Mouse (Mus musculus) inflammation-experienced regulatory T-cells, adult 6 months (primary cell): Measurements from ENCODE around the gene Lrpap1. TPM values are rescaled to one million over a fixed set of nuclear protein-coding genes. Genes with fewer than 3 reads are reported as not detected.
A peak's percentile ranks its signal among the peaks of the same experiment; 100 is the strongest.

Experiments
- ATAC-seq: one replicate; pipeline ENCODE4 v1.8.0; 2017
- polyA plus RNA-seq, 3 experiments: library from polyadenylated mRNA; unstranded; fragments of 100-300 nt; shearing (Covaris generic); gene quantifications; one replicate each; pipeline ENCODE4 v1.2.1; 2017

Lrpap1 gene
- 100 to 1,000 TPM; 101 to 114 (median 110) TPM for polyA plus RNA-seq

DNA sequence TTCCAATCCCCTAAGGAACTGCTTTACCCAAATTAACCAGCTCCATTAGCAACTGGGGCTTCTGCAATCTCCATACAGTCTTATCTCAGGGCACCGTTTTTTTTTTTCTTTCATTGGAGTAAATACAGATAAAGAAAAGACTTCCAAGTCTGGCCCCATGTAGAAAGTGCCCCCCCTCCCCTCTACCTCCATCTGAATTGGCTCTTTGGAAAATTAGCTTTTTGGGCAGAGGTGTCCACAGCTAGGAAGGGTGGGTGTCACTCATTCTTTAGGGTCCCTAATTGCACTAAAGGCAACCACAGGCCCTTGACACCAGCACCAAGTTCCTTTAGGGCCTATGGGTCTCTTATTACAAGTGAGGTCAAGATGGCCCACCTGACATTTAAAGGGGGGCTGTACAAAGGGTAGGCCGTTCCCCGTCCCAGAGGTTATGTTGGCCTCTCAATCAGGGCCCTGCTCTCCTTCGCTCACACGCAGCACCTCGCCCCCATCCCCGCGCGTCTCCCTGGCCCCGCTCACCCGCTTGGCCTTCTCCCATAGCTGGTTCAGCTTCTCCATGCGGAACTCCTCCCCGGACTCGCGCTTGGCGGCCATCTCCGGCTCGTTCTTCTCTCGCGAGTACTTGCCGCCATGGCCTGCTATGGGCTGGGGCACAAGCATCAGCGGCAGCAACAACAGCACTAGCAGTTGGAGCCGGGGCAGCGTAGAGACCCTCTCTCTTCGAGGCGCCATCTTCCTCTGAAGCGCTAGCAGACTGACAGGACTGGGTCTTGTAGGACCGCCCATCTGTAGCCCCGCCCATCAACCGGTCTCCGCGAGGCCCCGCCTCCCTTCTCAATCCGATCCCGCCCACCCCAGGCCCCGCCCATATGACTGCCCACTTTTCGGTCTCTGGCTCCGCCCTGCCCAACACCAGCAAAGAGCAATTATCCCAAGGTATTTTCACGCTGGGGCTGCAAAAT lies at the start of gene Lrpap1:
Lrpap1 (minus strand) TSS at position 807 of the 962 bp plus-strand sequence.
- peak; percentile 97 for ATAC-seq

DNA sequence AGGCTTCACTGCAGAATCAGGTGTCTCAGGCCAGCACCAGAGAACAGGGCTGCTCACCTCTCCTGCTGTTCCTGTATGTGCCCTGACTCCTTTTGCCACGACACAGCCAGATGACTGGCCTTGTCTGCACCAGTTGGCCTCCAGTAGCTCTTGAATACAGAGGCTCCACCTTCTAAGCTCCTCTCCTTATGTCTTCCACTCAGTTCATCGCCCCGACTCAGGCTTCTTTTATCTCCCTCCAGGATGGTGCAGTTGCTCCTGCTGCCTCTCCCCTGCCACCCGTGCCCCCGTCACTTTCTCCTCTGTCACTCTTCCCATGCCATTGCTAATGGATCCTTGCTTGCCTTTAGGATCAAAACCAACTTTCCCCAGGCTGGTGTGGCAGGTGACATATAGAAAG lies 44.4 kb upstream of the Lrpap1 start:
- ATAC-seq: no peak

GRCm38 (mm10) chr5:35149526-35149925 lies 44.0 kb upstream of the Lrpap1 start:
- no peak for ATAC-seq

DNA sequence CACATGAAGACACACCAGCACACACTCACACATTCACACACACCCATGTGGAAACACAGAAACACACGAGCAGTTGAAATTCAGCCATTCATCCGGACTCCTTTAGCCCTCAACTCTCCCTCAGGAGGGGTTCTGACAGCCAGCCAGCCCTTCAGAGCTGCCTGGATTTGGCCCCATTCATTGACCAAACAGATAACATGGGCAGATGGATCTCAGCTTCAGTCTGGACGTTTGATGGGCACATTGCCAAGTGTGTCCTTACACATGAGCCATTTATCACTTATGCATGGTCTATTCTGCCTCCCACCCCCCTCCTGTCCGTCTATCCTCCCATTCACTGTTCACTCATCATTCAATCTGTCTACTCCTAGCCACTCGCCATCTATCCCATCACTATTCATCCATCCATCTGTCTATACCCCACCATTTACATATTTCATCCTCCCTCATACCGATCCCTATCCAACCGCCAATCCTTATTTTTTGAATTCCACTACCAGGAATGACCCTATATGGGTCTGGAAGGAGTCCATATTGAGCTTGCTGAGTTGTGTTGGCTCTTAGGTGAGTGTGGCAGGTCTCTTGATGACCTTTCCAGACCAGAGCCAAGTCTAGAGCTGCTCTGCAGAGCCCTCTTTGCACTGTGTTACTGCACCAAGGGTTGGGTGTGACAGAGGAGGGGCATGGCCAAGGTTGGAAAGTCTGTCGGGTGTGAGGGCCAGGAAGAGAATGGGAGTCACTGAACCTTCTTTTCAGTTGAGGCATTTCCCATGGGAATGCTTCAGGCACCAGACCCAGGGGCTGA lies 42.6 kb upstream of the Lrpap1 start:
- no peak for ATAC-seq

DNA sequence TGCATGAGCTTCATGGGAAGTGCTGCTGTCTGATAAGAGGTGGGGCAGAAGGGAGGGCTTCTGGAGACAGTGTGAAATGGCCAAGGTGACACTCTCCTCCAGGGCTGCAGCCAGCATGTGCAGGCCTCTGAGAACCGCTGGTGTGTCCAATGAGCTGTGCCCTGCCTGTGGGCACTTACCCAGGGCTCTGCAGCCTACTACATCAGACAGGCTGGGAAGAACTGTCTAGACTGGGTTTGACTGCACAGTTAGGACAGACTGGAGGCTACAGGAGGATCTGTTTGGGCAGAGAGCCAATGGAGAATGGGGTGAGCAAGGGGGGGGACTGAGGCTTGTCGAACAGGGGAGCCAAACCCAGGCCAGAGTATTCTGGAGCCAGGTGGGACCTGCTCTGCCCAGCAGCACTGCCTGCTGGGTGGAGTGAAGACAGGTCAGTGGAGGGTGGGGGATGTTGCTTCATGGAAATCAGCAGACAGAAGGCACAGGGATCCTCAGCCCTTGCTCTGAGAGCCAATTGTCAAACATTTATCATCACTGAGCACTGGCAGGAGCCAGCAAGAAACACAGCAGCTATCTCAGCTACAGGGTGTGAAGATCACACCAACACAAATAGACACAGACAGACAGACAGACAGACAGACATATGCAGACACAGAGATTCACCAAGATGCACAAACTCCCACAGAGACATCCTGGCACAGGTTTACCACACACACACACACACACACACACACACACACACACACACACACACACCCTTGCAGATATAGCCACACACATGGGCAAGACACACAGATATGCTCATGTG lies 41.8 kb upstream of the Lrpap1 start:
- no peak for ATAC-seq

DNA sequence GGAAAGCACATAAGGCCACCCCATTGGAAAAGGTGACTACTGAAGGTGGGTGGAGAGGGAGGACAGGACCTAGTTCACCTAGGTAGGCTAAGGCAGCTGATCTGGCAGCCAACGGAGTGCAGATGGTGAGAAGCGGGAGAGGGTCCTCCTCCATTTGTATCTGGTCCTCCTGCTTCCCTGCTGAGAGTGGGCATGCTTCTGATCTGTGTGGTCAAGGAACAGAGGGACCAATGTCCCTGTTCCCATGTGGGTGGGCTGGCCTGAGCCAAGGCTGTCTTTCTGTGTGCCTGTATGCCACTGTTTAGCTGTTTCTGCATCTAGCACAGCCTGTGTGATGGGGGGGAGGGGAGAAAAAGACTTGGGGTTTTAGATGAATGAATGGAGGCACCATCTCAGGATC lies 41.2 kb upstream of the Lrpap1 start:
- no peak for ATAC-seq

DNA sequence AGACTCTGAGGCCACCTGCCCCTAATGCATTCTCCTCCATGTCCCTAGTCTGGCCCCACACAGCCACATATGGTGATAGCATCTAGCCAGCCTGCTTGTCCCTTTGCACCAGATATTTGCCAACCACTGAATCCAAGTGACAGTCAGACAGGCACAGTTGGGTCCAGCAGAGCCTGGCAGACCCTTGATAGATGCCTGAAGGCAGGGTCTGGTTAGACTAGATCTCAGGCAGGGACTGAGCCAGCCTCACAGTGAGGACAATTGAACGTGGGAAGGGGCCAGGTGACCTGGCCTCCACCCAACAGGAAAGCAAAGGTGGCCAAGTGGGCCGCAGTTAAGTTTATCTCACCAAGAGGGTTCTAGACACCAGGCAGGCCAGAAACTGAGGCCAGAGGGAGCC lies 39.1 kb upstream of the Lrpap1 start:
- ATAC-seq: no peak

DNA sequence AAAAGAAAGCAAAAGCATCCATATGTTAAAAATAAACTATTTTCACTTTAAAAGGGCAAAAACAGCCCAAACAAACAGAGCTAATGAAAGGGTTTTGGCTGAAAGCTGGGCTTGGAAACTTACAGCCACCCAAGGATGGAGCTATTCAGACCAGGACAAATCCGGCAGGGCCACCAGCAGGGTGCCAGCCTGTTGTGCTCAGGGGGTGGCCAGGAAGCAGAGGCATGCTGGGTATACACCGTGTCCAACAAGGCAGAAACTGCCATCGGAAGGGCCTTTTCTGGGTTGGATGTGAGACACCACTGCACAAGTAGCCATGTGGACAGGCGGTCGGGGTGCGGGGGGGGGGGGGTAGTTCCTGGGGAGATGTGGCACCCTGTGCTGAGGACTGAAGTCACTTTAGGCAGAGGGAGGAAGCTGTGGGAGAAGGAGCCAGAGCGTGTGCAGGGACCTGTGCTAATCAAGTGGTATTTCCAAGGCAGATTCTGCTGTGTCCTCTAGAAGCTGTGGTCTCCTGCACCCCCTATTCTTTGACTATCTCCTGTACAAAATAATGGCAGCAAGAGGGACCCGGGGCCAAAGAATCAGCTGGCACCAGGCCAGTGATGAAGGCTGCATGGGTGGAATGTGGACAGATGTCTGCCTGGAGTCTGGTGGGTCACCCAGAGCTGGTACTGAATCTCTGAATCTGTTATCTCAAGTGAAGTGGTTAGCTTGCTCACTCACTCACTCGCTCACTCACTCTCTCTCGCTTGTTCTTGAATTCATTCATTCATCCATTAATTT lies 38.1 kb upstream of the Lrpap1 start:
- no peak for ATAC-seq

- no peak for ATAC-seq
Measured at GRCm38 (mm10) chr5:35142910-35143309, 37.3 kb upstream of the Lrpap1 start.

- no peak for ATAC-seq
Measured at GRCm38 (mm10) chr5:35141316-35141715, 35.8 kb upstream of the Lrpap1 start.

DNA sequence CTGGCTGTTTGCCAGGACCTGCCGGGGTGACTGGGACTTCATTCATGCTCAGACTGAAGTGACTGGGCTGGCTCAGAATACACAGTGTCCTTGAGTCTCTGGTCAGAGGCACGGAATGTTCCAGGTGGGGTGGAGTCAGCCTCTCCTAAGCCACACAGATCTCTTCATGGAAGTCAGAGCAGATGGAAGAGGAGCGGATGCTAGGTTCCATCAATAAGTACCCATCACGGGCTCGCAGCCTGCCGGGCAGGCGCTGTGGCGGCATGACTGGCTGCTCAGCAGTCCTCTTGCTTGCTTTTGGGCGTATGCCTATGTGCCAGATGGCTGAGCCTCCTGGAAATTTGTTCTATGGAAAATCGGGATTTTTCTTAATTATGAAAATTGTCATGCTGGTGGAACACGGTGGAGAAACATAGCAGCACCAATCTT lies 32.6 kb upstream of the Lrpap1 start:
- ATAC-seq: no peak

DNA sequence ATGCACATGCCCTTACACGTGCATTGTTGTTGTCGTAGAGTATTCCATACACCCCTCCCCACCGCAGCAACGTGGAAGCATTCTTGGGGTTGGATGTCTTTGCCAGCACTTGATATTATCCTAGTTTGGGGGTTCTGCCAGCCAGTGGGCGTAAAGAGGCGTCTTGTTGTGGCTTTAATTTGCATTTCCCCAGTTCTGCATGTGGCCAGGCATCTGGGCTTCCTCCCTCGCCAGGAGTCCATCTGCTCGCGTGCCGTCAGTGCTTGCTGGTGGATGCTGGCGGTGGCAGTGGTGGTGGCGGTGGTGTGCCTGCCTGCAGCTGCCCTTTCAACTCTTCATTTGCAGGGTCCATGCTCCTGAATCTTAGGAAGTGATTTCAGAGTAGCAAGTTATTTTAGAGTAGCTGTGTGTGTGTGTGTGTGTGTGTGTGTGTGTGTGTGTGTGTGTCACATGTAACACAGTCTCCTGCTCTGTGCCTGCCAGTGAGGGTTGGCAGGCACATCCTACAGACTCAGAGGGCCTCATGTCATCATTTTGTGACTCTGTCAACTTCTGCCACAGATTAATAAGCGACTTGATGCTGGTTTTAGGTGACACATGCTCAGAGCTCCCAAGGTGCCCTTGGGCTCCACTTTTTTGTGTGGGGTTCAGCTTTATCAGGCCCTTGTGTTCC lies 32.1 kb upstream of the Lrpap1 start:
- ATAC-seq: no peak

- ATAC-seq: no peak
Measured at GRCm38 (mm10) chr5:35135903-35136302, 30.3 kb upstream of the Lrpap1 start.

GRCm38 (mm10) chr5:35134286-35134685 lies 28.7 kb upstream of the Lrpap1 start:
- ATAC-seq: no peak

- no peak for ATAC-seq
Measured at GRCm38 (mm10) chr5:35133468-35133867, 27.9 kb upstream of the Lrpap1 start.

- no peak for ATAC-seq
Measured at GRCm38 (mm10) chr5:35132278-35132980, 26.9 kb upstream of the Lrpap1 start.

DNA sequence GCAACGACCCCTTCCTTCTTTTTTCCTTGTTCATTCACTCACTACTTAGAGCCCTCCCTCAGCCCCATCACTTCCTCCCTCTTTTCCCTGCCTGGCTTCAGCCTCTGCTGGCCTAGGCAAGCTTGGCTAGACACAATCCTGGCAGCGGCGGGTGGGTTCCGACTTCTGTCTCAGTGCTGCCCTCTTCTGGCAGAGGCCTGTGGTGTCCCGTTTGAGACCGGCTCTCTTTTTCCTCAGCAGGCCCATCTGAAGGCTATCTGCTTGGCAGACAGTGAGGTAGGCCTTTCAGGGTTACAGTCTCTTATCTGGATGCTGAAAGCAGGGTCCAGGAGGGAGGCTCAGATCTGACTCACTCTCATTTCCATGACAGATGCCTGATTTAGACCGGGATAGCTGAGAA lies 26.2 kb upstream of the Lrpap1 start:
- no peak for ATAC-seq

- no peak for ATAC-seq
Measured at GRCm38 (mm10) chr5:35131237-35131636, 25.7 kb upstream of the Lrpap1 start.

DNA sequence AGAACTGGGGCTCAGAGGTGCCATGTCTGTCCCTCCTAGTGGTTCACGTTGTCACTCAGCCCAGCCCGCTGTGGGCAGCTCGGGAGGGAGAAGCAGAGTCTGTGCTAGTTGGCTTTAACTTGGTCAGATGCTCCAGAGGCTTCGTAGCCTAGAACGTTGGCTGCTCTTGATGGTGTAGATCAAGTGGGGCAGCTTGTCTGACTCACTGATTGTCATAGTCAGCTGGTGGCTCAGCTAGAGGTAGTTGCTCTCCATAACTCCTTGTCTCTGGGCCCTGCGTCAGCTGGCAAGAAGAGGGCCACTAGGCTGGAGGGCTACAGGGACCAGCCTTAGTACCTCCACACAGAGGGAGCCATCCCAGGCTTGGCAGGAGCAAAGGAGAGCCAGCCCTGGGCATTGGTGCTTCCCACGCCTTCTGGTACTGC lies 24.2 kb upstream of the Lrpap1 start:
- no peak for ATAC-seq

GRCm38 (mm10) chr5:35129208-35129607 lies 23.6 kb upstream of the Lrpap1 start:
- no peak for ATAC-seq

DNA sequence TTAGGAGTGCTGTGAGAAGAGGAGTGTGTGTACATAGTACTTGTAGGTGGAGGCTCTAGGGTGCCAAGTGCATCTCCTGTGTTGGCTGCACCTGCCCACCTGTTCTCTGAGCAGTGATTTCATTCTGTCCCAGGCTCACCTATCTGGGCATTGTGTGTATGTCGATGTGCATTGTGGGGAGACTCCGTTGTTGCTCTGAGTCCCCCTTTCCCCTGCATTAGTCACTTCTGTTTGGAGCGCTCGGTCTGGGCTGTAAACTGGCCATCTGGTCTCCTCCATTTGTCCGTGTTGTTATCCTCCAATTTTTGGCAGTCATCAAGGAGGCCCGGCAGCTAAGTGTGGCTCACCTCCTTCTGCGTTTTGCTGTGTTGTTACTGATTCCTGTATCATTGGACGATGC lies 14.5 kb upstream of the Lrpap1 start:
- ATAC-seq: no peak
